Mouse (Mus musculus): ENCODE results near the gene Pla2g4b. TPM values are rescaled to one million over a fixed set of nuclear protein-coding genes. Genes with fewer than 3 reads are reported as not detected.
A peak's percentile ranks its signal among the peaks of the same experiment; 100 is the strongest.

Pla2g4b gene
- 1 to 10 TPM in 3 of 4 experiments, under 1 TPM in 1; 0.11 to 1.6 (median 1.1) TPM for total RNA-seq (2022)

DNA sequence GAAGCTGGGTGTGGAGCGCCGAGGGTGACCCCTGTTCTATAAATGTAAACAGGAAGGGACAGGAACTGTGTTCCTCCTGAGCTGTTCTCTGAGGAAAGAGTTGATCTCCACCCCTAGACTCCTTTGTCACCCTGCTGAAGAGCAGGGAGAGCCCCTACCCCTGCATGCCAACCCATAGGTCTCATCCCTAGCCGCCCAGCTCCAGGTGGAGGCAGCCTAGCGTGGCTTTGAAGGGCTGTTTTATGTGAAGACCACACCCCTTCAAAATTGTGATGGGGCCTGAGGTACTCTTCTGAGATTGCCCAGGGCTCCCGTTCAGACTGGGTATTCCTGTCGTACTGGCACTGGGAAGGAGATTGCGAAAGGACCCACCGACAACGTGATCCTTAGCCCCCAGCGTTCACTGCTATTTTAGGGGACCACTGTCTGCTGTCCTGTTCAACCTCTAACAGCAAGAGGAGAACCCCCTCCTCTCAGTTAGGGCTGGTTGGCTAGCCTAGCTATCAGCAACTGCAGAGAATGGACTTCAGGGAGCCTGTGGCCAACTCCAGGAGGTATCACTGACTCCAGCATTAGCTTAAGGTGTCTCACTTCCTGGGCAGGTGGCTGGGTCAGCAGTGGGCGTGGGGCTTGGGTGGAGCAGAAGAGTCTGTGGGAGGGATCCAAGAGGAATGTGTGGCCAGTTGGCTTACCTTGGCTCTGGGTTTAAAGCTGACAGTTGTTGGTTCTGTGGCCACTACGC is at the start of gene Pla2g4b:
Gene Pla2g4b (plus strand): TSS at position 692 of the 742 bp plus-strand sequence.
- DNase-seq (ENCODE audit: low spot score in 2 of 2) = no peak

- DNase-seq (ENCODE audit: low spot score in 2 of 2) = no peak
Measured at GRCm38 (mm10) chr2:119985871-119986270, 47.3 kb upstream of the Pla2g4b start.

- no peak for DNase-seq (ENCODE audit: low spot score in 2 of 2)
Measured at GRCm38 (mm10) chr2:119986369-119986768, 46.8 kb upstream of the Pla2g4b start.

GRCm38 (mm10) chr2:119987441-119987840 is 45.8 kb upstream of the Pla2g4b start:
- DNase-seq (ENCODE audit: low spot score in 2 of 2) = no peak

- no peak for DNase-seq (ENCODE audit: low spot score in 2 of 2)
Measured at GRCm38 (mm10) chr2:119988952-119989351, 44.3 kb upstream of the Pla2g4b start.

DNA sequence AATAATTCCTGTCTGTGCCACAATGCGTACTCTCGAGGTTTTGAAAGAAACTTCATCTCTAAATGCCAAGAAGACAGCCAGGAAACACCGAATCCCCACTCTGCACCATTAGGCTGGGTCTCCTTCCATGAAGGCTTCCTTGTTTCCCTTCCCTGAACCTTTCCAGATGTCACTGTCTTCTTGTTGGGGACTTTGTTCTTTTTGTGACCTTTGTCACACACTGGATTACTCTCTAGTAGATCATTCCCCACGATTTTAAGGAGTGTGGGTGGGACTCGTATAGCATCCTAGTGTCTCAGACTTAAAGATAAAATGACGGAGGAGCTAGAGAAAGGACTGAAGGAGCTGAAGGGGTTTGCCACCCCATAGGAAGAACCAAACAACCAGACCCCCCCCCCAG is 42.3 kb upstream of the Pla2g4b start:
- no peak for DNase-seq (ENCODE audit: low spot score in 2 of 2)

GRCm38 (mm10) chr2:119992349-119992748 is 40.9 kb upstream of the Pla2g4b start:
- DNase-seq (ENCODE audit: low spot score in 2 of 2) = peak; percentile 40 to 64

DNA sequence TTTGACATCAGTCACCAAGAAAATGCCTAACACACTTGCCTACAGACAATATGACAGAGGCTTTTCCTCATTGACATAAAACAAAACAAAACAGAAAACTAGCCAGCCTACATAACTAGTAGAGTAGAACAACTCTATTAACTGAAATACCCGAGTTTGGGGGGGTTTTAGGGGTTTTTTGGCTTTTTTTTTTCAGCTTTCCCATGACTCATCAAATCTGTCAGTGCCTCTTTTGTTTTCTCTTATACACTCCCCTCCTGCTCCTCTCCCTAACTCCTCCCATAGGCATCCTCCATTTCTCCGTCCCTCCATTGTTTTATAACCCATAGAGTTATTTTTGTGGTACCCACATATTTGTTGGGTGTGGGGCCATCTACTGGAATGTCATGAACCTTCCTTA is 39.7 kb upstream of the Pla2g4b start:
- DNase-seq (ENCODE audit: low spot score in 2 of 2) = no peak

GRCm38 (mm10) chr2:119994839-119995238 is 38.4 kb upstream of the Pla2g4b start:
- no peak for DNase-seq (ENCODE audit: low spot score in 2 of 2)

DNA sequence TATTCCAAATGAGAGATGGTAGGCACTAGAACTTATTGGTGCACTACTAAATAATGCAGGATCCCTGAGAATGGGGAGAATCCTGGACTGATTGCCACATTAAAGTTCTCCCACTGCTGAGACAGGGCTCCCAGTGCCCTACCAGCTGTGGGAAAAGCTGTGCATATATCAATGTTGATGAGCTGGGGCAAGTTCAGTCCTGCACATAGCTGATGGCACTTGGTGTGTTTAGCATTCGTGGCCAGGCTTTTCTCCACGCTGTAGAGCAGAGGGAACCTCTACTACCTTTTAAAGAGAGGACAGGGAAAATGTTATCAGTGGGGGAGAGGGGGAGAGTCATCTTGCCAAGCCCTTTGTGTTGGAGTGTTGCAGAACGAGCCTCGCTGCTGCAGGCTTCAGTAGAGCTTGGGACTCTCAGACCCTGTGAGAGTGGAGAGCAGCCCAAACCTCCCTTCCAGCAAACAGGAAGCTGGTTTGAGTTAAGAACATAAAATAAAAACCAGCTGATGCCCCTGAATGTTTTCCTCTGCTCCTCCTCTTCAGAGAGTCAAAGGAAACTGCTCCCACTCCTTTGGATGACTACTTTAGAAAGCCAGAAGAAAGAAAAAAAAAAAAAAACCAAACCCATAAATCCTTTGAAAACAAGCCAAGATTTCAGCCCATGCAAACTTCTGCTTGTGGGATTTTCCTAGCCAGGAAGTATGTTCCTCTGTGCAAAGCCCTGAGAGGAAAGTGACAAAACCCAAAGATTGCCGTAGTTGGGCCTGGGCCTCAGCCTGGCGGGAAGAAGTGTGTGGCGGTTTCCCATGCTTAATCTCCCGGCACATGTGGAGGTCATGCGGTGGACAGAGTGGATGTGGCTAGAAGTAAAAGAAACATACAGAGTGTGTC is 37.6 kb upstream of the Pla2g4b start:
- no peak for DNase-seq (ENCODE audit: low spot score in 2 of 2)

- no peak for DNase-seq (ENCODE audit: low spot score in 2 of 2)
Measured at GRCm38 (mm10) chr2:119997354-119997753, 35.9 kb upstream of the Pla2g4b start.

- no peak for DNase-seq (ENCODE audit: low spot score in 2 of 2)
Measured at GRCm38 (mm10) chr2:119999731-120000130, 33.5 kb upstream of the Pla2g4b start.

DNA sequence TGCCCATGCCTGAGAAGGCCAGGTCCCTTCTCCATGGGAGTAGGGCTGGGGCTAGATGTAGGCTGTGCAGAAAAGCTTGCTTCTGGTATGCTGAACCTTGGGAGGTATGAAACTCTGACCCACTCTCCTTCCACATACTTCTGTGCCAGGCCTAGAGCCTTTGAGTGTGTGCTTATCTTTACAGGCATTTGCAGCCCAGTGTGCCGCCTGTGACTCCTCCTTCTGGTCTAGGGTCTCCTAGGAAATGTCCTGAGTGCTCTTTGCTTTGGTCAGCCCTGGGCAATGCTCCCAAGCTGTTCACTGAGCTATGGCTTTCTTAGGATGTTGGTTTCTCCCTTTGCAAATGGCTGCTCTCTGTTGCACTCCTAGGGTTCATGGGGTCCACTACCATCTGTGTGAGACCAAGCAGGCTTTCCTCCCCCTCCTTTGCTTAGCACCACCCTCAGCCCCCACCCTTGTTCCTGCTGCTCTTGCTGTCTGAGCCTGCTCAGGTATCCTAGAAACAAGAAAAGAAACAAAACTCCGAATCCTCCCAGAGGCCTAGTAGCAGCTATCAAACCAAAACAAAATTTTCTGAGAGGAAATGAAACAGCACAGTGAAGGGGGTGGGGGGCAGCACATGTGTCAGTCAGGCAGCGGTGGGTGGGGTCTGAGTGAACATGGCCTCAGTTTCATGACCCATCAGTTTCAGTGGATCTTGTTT is 32.2 kb upstream of the Pla2g4b start:
- DNase-seq (ENCODE audit: low spot score in 2 of 2) = no peak

DNA sequence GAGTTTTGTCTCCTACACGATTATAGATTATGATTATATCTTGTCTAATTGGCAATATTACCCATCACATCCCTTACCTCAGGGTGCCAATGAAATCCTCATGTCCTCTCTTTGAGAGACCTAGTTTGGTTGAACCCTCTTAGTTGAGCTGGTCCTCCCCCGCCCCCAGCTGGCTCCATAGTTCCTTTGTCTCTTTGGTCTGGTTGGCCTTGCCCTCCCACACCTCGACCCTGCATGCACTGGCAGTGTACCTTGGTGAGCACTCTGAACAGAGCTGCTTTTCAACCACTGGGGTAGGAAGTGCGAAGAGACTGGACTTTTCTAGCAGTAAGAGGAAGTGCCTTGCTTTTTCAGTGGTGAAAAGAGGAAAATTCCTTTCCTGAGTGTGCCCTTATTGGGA is 31.3 kb upstream of the Pla2g4b start:
- no peak for DNase-seq (ENCODE audit: low spot score in 2 of 2)

GRCm38 (mm10) chr2:120003970-120004369 is 29.2 kb upstream of the Pla2g4b start:
- no peak for DNase-seq (ENCODE audit: low spot score in 2 of 2)

- no peak for DNase-seq (ENCODE audit: low spot score in 2 of 2)
Measured at GRCm38 (mm10) chr2:120006696-120007095, 26.5 kb upstream of the Pla2g4b start.

GRCm38 (mm10) chr2:120007680-120008210 is 25.5 kb upstream of the Pla2g4b start:
- no peak for DNase-seq (ENCODE audit: low spot score in 2 of 2)

DNA sequence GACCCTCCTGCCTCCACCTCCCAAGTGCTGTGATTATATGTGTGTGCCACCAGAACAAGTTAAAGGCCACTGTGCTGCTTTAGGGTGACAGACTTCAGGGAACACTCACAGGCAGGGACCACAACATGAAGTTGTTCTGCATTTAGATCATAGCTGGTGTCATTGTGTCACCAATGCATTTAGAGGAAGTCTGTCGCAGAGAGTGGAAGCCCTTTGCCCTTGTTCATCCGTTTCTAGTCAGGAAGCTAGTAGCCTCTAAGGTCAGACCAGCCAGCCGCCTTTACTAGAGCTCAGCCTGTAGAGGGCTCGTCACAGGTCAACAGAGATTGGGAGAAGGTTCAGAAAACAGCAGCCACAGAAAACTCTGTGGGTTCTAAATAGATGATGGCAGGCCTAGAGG is 24.5 kb upstream of the Pla2g4b start:
- no peak for DNase-seq (ENCODE audit: low spot score in 2 of 2)

DNA sequence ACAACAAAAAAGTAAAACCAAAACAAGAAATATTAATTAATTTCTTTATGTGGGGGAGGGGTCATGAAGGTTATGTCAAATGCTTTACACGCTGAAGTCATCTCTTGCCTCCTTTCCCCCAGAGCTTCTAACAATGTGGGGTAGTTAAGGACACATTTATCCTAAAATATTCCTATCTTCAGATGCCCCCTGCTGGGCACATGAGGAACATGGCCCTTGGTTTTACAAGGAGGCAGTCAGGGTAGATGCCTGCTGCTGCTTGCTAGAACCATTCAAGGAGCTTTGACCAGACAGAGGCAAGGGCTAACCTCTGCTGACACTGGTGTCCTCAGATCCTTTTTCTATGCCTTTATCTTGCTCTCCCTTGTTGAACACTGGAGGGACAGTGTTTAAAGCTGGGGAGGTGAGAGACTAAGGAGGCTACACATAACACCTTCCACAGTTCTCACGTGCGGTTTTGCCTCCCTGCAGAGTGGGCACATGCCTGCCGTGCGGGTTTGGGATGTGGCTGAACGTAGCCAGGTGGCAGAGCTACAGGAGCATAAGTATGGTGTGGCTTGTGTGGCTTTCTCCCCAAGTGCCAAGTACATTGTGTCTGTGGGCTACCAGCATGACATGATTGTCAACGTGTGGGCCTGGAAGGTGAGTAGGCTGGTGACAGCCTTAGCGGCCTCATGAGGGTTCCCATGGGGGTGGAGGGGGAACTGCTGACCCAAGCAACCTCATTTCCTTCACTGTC is 21.6 kb upstream of the Pla2g4b start:
- DNase-seq (ENCODE audit: low spot score in 2 of 2) = no peak

- no peak for DNase-seq (ENCODE audit: low spot score in 2 of 2)
Measured at GRCm38 (mm10) chr2:120012924-120013323, 20.3 kb upstream of the Pla2g4b start.

Data from gastrocnemius, adult 8-10 months (tissue).